Mouse (Mus musculus): ENCODE results near the gene Wdfy1.

The Wdfy1 gene

GRCm38 (mm10) chr1:79761106-79761916 lies 14.6 kb downstream of the Wdfy1 start:
- DNase-seq (ENCODE audit: low spot score in 2 of 2), result peak; percentile 78 to 82

GRCm38 (mm10) chr1:79760656-79761055 lies 15.3 kb downstream of the Wdfy1 start:
- DNase-seq (ENCODE audit: low spot score in 2 of 2), result no peak

GRCm38 (mm10) chr1:79759436-79759972 lies 16.4 kb downstream of the Wdfy1 start:
- no peak for DNase-seq (ENCODE audit: low spot score in 2 of 2)

- DNase-seq (ENCODE audit: low spot score in 2 of 2), result no peak
Measured at GRCm38 (mm10) chr1:79759006-79759405, 16.9 kb downstream of the Wdfy1 start.

GRCm38 (mm10) chr1:79757597-79757996 lies 18.3 kb downstream of the Wdfy1 start:
- no peak for DNase-seq (ENCODE audit: low spot score in 2 of 2)

GRCm38 (mm10) chr1:79757161-79757560 lies 18.8 kb downstream of the Wdfy1 start:
- no peak for DNase-seq (ENCODE audit: low spot score in 2 of 2)

- no peak for DNase-seq (ENCODE audit: low spot score in 2 of 2)
Measured at GRCm38 (mm10) chr1:79756417-79756816, 19.5 kb downstream of the Wdfy1 start.

DNA sequence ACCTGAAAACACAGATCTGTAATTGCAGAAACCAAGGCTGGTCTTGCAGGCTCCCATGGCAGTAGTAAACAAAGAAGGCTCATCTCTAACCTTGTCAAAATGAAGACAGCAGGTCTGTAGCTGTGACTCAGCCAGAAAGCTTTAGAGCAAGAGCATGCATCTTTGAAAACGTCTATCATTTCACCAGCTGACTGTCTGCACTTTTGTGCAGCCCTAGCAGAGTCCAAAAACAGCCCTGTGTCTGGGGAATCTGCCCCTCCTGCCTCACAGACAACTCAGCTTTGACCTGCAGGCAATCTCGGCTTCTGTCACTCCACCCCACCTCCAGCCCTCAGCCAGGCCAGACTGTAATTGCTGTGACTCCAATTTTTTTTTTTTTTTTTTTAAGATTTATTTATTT lies 20.6 kb downstream of the Wdfy1 start:
- no peak for DNase-seq (ENCODE audit: low spot score in 2 of 2)

- no peak for DNase-seq (ENCODE audit: low spot score in 2 of 2)
Measured at GRCm38 (mm10) chr1:79754936-79755335, 21.0 kb downstream of the Wdfy1 start.

DNA sequence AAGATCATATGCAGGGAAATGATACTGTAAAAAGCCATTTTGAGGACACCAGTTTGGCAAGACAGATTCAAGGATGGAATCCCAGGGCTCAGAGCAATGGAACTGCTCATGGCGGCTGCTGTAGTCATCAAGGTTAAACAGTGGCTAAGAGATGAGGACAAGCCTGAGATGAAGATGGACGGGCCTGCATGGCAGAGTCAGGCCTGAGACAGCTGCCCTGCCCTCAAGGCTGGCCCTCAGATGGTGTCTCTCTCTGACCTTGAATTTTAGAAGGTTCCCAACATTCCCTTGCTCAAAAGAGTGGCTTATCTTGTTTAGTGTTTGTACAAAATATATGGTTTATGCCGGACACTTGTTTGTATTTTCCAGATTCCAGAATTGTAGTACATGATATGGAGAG lies 22.5 kb downstream of the Wdfy1 start:
- DNase-seq (ENCODE audit: low spot score in 2 of 2), result no peak

DNA sequence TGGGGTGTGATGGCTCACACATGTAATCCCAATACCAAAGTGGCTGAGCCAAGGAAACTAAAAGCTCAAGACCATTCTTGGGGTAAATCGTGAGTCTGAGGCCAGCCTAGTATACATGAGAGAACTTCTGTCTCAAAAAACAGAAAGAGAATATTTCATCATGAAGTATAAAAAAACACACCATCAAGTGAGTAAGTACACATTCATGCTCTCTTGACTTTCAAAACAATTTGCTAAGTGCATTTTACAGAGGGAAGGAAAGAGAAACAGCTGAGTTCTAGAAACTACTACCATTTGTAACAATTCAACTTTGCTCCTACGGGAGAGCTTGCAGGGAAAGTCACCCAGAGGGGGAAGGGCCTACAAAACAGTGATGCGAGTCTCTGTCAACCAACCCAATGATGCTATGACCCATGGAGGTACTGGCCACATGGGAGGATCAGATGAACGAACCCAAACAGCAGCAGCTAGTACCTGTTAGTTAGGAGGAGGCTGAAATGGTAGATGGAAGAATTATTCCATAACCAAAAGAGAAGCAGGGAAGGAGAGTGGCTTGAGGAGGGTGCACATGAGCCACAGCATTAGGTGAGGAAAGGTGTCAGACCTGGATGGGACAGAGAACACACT lies 23.1 kb downstream of the Wdfy1 start:
- no peak for DNase-seq (ENCODE audit: low spot score in 2 of 2)

DNA sequence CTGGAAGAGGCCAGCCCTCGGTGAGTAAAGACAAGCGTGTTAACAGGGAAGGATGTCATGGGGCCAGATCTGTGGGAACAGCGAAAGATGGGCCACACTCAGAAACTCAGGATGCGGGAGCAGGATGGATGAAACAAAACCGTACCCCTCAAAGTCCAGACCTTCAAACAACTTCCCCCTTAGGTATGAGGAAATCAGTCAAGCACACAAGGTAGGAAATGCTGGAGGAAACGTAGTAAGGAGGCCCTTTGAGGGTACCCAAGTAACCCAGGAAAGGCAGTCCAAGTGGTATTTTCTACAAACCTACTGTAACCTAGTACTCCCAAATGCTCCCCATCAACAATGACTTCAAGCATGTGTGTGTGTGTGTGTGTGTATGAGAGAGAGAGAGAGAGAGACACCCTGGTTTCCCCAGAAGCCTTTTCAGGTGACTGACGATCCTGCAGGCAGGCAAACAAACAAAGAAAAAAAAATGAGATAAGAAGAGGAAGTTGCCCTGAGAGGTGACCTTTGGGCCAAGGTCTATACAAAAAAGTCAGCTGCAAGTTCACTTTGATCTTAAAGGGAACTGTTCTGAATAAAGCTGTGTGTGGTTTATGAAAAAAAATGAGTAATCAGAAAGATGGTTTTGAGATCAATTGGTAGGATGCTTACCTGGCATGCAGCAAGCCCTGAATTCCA lies 23.8 kb downstream of the Wdfy1 start:
- no peak for DNase-seq (ENCODE audit: low spot score in 2 of 2)

GRCm38 (mm10) chr1:79751186-79751585 lies 24.8 kb downstream of the Wdfy1 start:
- DNase-seq (ENCODE audit: low spot score in 2 of 2), result no peak

GRCm38 (mm10) chr1:79746056-79746455 lies 29.9 kb downstream of the Wdfy1 start:
- no peak for DNase-seq (ENCODE audit: low spot score in 2 of 2)

DNA sequence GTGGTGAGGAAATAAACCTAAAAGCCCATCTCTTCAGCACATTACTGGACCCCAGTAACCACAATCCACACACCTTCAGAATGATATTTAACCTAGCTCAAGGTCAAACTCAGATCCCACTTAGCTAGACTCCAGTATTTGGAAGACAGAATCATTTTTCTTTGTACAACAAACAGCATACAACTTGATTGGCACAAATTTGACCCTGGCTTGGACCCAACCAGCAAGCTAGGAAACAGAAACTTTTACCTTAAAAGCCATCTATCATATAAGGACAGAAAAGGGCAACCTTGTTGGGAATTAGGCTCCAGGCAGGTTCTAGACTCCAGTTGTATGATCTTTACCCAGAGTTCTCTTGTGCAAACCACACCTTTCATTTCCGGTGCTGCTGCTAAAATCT lies 32.6 kb downstream of the Wdfy1 start:
- DNase-seq (ENCODE audit: low spot score in 2 of 2), result no peak

DNA sequence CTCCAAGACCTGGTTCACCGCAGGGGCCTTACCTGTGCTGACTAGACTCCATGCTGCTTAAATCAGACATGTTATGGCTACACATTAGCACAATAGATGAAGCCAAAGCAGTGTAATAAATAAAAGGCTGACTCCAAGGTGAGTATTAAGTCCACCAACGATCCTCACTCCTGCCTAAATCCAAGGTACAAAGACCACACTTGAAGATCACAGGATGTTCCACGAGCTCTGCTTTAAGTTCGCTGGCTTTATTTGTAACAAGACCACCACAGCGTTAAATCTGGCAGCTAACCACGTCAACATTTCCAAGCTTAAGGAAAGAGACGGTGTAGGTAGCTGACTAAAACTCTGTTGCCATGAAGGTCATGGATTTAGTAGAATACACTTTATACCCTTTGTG lies 33.0 kb downstream of the Wdfy1 start:
- DNase-seq (ENCODE audit: low spot score in 2 of 2), result no peak

DNA sequence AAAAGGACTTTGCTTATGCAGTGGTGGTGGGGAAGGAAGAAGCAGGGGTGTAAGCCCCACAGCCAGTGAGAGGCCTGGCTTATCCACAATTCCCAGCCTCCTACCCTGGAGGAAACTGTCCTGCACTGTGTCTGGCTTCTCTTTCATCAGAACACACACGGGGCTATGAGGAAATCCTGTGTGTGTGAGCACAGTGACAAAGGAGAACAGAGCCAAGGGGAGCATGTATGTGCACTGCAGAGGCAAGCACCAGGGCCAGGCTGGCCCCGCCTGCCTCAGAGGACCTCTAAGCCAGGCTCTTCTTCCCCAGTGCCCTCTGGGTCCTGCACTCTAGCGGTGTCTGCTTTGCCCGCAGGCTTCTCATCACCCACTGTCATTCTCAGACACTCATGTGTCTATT lies 34.9 kb downstream of the Wdfy1 start:
- no peak for DNase-seq (ENCODE audit: low spot score in 2 of 2)

DNA sequence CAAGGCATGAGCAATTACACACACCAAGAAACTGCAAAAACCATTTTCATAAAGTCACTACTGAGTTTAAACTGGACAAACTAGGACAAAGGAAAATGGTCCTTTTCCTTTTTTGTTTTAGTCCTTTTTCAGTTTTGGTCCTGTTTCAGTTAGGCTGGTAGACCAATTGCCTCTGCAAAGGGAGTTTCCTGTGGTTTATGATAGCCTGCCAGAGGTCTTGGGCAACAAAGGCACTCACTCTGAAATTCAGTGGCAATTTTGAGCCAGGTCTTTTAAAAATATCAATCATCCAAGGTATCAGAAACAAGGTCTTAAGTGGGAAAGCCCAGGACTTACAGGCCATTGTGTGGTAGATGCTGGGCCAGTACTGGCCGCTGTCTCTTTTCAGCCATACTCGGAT lies 36.2 kb downstream of the Wdfy1 start:
- no peak for DNase-seq (ENCODE audit: low spot score in 2 of 2)

GRCm38 (mm10) chr1:79736408-79736807 lies 39.5 kb downstream of the Wdfy1 start:
- DNase-seq (ENCODE audit: low spot score in 2 of 2), result no peak

- DNase-seq (ENCODE audit: low spot score in 2 of 2), result no peak
Measured at GRCm38 (mm10) chr1:79734794-79735193, 41.1 kb downstream of the Wdfy1 start.

DNA sequence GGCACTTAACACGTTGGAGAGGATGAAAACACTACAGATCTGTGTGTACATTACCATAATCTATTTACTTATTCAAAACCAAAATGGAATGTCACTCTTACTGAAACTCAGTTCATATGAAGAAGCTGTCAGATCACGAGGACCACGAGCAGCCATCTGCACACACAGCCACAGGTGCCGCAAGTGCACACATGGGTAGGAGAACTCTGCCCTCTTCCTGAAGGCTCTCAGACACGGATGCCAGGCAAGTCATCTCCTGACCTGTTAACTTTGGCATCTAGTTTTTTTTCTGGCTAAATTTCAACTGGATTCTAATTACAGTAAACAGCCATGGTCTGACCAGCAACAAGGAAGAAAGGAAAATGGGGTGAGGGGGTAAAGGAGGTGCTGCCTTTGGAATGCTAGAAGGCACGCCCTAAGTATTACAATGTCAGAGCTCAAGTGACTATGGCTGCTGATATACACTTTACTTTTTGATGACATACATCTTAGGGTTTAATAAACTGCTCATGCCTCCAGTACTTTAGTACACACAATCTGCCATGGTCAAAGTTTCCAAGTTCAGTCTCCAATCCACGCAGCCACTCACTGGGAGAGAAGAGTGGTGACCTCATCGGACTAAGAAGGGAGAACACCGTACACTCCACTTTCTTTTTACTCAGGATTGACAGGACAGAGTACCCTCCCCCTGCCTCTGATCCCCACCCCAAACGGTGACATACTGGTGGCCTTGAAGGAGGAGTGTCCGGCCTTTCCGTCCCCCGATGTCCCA lies 61.6 kb downstream of the Wdfy1 start:
- DNase-seq (ENCODE audit: low spot score in 2 of 2), result no peak

- DNase-seq (ENCODE audit: low spot score in 2 of 2), result no peak
Measured at GRCm38 (mm10) chr1:79713081-79713480, 62.9 kb downstream of the Wdfy1 start.

Measured in urinary bladder, postnatal 4 days (tissue).